Mouse (Mus musculus): Measurements from ENCODE around the gene Ihh. TPM values are rescaled to one million over a fixed set of nuclear protein-coding genes. Genes with fewer than 3 reads are reported as not detected.

Ihh gene
- 0.09 and 0.20 TPM in 2 replicates for polyA plus RNA-seq (2014; fragmentation: Nextera tagmentation; extraction: Ambion mirVana)

DNA sequence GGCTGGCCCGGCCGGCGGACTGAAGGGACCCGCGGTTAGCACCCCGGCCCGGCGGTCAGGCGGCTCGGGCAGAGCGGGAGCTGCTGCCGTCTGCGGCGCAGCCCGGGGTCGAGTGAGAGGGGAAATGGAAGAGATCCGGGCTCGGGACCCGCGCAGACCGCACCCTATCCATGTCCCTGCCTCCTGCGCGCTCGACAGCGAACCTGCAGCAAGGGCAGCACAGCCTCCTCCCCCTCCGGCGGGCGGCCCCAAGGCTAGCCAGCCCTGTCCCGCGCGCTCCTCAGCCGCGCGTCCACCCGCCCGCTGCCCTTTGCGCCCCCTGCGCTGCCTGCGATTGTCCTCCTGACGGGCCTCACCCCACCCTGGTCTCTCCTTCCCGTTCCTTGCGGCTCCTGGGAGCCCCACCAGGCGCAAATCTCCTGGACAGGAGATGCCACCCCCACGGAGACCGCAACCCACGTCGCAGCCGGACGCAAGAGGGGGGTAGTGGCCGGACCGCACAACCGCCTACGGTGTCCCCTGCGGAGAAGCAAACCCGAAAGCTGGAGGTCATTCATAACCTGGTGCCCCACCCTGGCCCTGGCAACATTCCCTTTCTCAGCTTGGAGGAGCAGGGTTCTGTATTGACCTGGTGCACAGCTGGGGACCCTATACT lies at the start of gene Ihh:
TSS of gene Ihh (minus strand) at position 117 of the 655 bp plus-strand sequence.
- Histone ChIP-seq H3K4me3 (ENCODE audit: low read depth, low read length) (peak within 1 kb of the TSS; percentile 25), H3K27ac (ENCODE audit: low read depth, low read length) (no peak within 1 kb of the TSS), H3K9ac (ENCODE audit: low read length) (0 out of 2 replicates have a peak within 1 kb of the TSS, but pooled peaks have one; percentile 25), H3K27me3 (replicated peaks; ENCODE audit: control insufficient read depth, insufficient read depth, low read length) (peaks cover 79% of the 10 kb centered on the region), H3K9me3 (replicated peaks; ENCODE audit: control insufficient read depth, low read length) (no peaks in the 10 kb centered on the region), H3K4me2 (ENCODE audit: low read length) (peak within 1 kb of the TSS; percentile 52), H3K36me3 (ENCODE audit: control insufficient read depth, insufficient read depth, low read length) (no peaks in the 10 kb centered on the region), H3K4me1 (ENCODE audit: control insufficient read depth, insufficient read depth, low read length) (peaks cover 9% of the 10 kb centered on the region)
- WGBS, result 2% methylated on average over 54 of the region's 55 CpGs
- no peak for DNase-seq (ENCODE audit: low spot score)
- ATAC-seq, result no peak

- 77% methylated on average over 6 of the region's 6 CpGs for WGBS
- Histone ChIP-seq H3K4me1 (ENCODE audit: control insufficient read depth, insufficient read depth, low read length) (no peaks in the 10 kb centered on the region), H3K27ac (ENCODE audit: low read depth, low read length) (no peak overlapping the region), H3K36me3 (ENCODE audit: control insufficient read depth, insufficient read depth, low read length) (no peaks in the 10 kb centered on the region), H3K9ac (ENCODE audit: low read length) (no peak overlapping the region), H3K4me3 (ENCODE audit: low read depth, low read length) (no peak overlapping the region), H3K9me3 (replicated peaks; ENCODE audit: control insufficient read depth, low read length) (no peaks in the 10 kb centered on the region), H3K4me2 (ENCODE audit: low read length) (no peak overlapping the region), H3K27me3 (replicated peaks; ENCODE audit: control insufficient read depth, insufficient read depth, low read length) (no peaks in the 10 kb centered on the region)
- ATAC-seq (no peak), DNase-seq (ENCODE audit: low spot score) (no peak)
Measured at GRCm38 (mm10) chr1:75001183-75001582, 49.7 kb upstream of the Ihh start.

GRCm38 (mm10) chr1:75000496-75000895 lies 49.0 kb upstream of the Ihh start:
- DNase-seq (ENCODE audit: low spot score) (peak; percentile 39), ATAC-seq (no peak)
- no peaks in the 10 kb centered on the region for H3K4me1 ChIP-seq (ENCODE audit: control insufficient read depth, insufficient read depth, low read length)
- H3K9ac ChIP-seq (ENCODE audit: low read length), result no peak overlapping the region
- no peak overlapping the region for H3K4me2 ChIP-seq (ENCODE audit: low read length)
- H3K36me3 ChIP-seq (ENCODE audit: control insufficient read depth, insufficient read depth, low read length), result no peaks in the 10 kb centered on the region
- no peak overlapping the region for H3K4me3 ChIP-seq (ENCODE audit: low read depth, low read length)
- no peaks in the 10 kb centered on the region for H3K9me3 ChIP-seq (replicated peaks; ENCODE audit: control insufficient read depth, low read length)
- H3K27ac ChIP-seq (ENCODE audit: low read depth, low read length), result no peak overlapping the region
- no peaks in the 10 kb centered on the region for H3K27me3 ChIP-seq (replicated peaks; ENCODE audit: control insufficient read depth, insufficient read depth, low read length)
- WGBS, result 0% methylated on average over 1 of the region's 1 CpGs

GRCm38 (mm10) chr1:74999173-74999572 lies 47.7 kb upstream of the Ihh start:
- Histone ChIP-seq H3K36me3 (ENCODE audit: control insufficient read depth, insufficient read depth, low read length) (no peaks in the 10 kb centered on the region), H3K4me1 (ENCODE audit: control insufficient read depth, insufficient read depth, low read length) (no peaks in the 10 kb centered on the region), H3K4me2 (ENCODE audit: low read length) (no peak overlapping the region), H3K27me3 (replicated peaks; ENCODE audit: control insufficient read depth, insufficient read depth, low read length) (no peaks in the 10 kb centered on the region), H3K4me3 (ENCODE audit: low read depth, low read length) (no peak overlapping the region), H3K9ac (ENCODE audit: low read length) (no peak overlapping the region), H3K9me3 (replicated peaks; ENCODE audit: control insufficient read depth, low read length) (no peaks in the 10 kb centered on the region), H3K27ac (ENCODE audit: low read depth, low read length) (no peak overlapping the region)
- ATAC-seq, result no peak
- DNase-seq (ENCODE audit: low spot score), result no peak
- 89% methylated on average over 5 of the region's 5 CpGs for WGBS

DNA sequence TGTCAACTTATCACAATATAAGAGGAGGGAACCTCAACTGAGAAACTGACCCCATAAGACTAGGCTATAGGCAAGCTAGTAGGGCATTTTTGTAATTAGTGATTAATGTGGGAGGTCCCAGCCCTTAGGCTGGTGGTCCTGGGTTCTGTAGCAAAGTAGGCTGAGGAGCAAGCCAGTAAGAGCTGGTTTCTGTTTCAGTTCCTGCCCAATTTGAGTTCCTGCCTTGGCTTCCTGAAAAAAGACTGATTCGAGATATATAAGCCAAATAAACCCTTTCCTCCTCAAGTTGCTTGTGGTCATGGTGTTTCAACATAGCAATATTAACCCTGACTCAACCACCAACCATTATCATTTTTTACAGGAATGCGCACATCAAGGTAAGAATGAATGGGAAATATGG lies 45.8 kb upstream of the Ihh start:
- ATAC-seq (no peak), DNase-seq (ENCODE audit: low spot score) (no peak)
- Histone ChIP-seq H3K9me3 (replicated peaks; ENCODE audit: control insufficient read depth, low read length) (no peaks in the 10 kb centered on the region), H3K4me3 (ENCODE audit: low read depth, low read length) (no peak overlapping the region), H3K9ac (ENCODE audit: low read length) (no peak overlapping the region), H3K4me2 (ENCODE audit: low read length) (no peak overlapping the region), H3K27me3 (replicated peaks; ENCODE audit: control insufficient read depth, insufficient read depth, low read length) (no peaks in the 10 kb centered on the region), H3K36me3 (ENCODE audit: control insufficient read depth, insufficient read depth, low read length) (no peaks in the 10 kb centered on the region), H3K4me1 (ENCODE audit: control insufficient read depth, insufficient read depth, low read length) (no peaks in the 10 kb centered on the region), H3K27ac (ENCODE audit: low read depth, low read length) (no peak overlapping the region)
- WGBS, result 88% methylated on average over 2 of the region's 2 CpGs

- no peak overlapping the region for H3K4me2 ChIP-seq (ENCODE audit: low read length)
- DNase-seq (ENCODE audit: low spot score), result no peak
- H3K36me3 ChIP-seq (ENCODE audit: control insufficient read depth, insufficient read depth, low read length), result no peaks in the 10 kb centered on the region
- H3K4me3 ChIP-seq (ENCODE audit: low read depth, low read length), result no peak overlapping the region
- H3K9ac ChIP-seq (ENCODE audit: low read length), result no peak overlapping the region
- no peak for ATAC-seq
- no peaks in the 10 kb centered on the region for H3K9me3 ChIP-seq (replicated peaks; ENCODE audit: control insufficient read depth, low read length)
- H3K4me1 ChIP-seq (ENCODE audit: control insufficient read depth, insufficient read depth, low read length), result no peaks in the 10 kb centered on the region
- H3K27me3 ChIP-seq (replicated peaks; ENCODE audit: control insufficient read depth, insufficient read depth, low read length), result no peaks in the 10 kb centered on the region
- H3K27ac ChIP-seq (ENCODE audit: low read depth, low read length), result no peak overlapping the region
- 81% methylated on average over 8 of the region's 8 CpGs for WGBS
Measured at GRCm38 (mm10) chr1:74977001-74977400, 25.5 kb upstream of the Ihh start.

GRCm38 (mm10) chr1:74975936-74976335 lies 24.5 kb upstream of the Ihh start:
- H3K36me3 ChIP-seq (ENCODE audit: control insufficient read depth, insufficient read depth, low read length), result no peaks in the 10 kb centered on the region
- DNase-seq (ENCODE audit: low spot score) (no peak), ATAC-seq (no peak)
- WGBS, result 96% methylated on average over 1 of the region's 1 CpGs
- no peak overlapping the region for H3K27ac ChIP-seq (ENCODE audit: low read depth, low read length)
- no peak overlapping the region for H3K9ac ChIP-seq (ENCODE audit: low read length)
- no peak overlapping the region for H3K4me3 ChIP-seq (ENCODE audit: low read depth, low read length)
- H3K4me2 ChIP-seq (ENCODE audit: low read length), result no peak overlapping the region
- no peaks in the 10 kb centered on the region for H3K27me3 ChIP-seq (replicated peaks; ENCODE audit: control insufficient read depth, insufficient read depth, low read length)
- H3K4me1 ChIP-seq (ENCODE audit: control insufficient read depth, insufficient read depth, low read length), result no peaks in the 10 kb centered on the region
- H3K9me3 ChIP-seq (replicated peaks; ENCODE audit: control insufficient read depth, low read length), result no peaks in the 10 kb centered on the region

- Histone ChIP-seq H3K9ac (ENCODE audit: low read length) (no peak overlapping the region), H3K27ac (ENCODE audit: low read depth, low read length) (no peak overlapping the region), H3K4me3 (ENCODE audit: low read depth, low read length) (no peak overlapping the region), H3K9me3 (replicated peaks; ENCODE audit: control insufficient read depth, low read length) (no peaks in the 10 kb centered on the region), H3K4me2 (ENCODE audit: low read length) (no peak overlapping the region), H3K27me3 (replicated peaks; ENCODE audit: control insufficient read depth, insufficient read depth, low read length) (no peaks in the 10 kb centered on the region), H3K36me3 (ENCODE audit: control insufficient read depth, insufficient read depth, low read length) (no peaks in the 10 kb centered on the region), H3K4me1 (ENCODE audit: control insufficient read depth, insufficient read depth, low read length) (no peaks in the 10 kb centered on the region)
- 76% methylated on average over 6 of the region's 6 CpGs for WGBS
- DNase-seq (ENCODE audit: low spot score) (no peak), ATAC-seq (no peak)
Measured at GRCm38 (mm10) chr1:74973590-74973989, 22.1 kb upstream of the Ihh start.

DNA sequence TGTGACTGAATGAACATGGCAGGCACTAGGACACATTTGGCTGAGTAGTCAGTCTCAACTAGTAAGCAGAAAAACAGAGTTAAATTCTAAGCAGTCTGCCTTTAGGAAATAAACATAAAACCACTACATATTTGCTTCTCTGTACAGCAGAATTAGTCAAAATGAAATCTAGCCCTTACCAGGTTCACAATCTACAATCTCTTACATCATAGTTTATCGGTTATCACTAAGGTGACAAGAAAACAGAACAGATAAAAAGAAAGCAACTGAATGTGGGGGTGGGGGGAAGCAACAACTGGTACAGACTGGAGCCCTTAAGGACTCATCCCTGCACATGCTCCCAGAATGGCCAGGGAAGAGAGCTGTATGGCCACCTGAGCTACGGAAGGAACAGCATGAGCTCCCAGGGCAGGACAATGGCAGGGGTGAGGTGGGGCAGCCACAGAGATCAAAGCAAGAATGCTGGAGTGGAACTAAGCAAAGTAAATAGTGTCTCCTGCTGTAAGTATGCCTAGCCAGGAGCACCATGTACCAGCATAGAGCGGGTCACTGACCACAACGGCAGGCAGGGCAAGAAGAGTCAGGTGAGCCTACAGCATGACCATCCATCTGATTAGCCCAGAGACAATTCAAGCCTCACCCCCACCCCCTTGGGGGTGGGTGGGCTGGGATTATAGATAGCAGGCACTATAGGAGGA lies 20.0 kb upstream of the Ihh start:
- no peak overlapping the region for H3K4me3 ChIP-seq (ENCODE audit: low read depth, low read length)
- 72% methylated on average over 4 of the region's 4 CpGs for WGBS
- DNase-seq (ENCODE audit: low spot score) (no peak), ATAC-seq (no peak)
- no peak overlapping the region for H3K27ac ChIP-seq (ENCODE audit: low read depth, low read length)
- no peaks in the 10 kb centered on the region for H3K27me3 ChIP-seq (replicated peaks; ENCODE audit: control insufficient read depth, insufficient read depth, low read length)
- no peaks in the 10 kb centered on the region for H3K36me3 ChIP-seq (ENCODE audit: control insufficient read depth, insufficient read depth, low read length)
- H3K4me1 ChIP-seq (ENCODE audit: control insufficient read depth, insufficient read depth, low read length), result no peaks in the 10 kb centered on the region
- no peak overlapping the region for H3K9ac ChIP-seq (ENCODE audit: low read length)
- no peak overlapping the region for H3K4me2 ChIP-seq (ENCODE audit: low read length)
- H3K9me3 ChIP-seq (replicated peaks; ENCODE audit: control insufficient read depth, low read length), result no peaks in the 10 kb centered on the region
